Mouse (Mus musculus): ENCODE measurements at regions not wholly inside any gene's neighbourhood (a gene's known extent, or its start where the extent isn't known, plus 50 kb on each side); places are given as distances from the start of the nearest gene placed in this dataset.
"Not testable (repeated sequence)": the region's sequence is repeated elsewhere in the genome, so short reads cannot be mapped to it uniquely, and the experiment has no call there.

DNA sequence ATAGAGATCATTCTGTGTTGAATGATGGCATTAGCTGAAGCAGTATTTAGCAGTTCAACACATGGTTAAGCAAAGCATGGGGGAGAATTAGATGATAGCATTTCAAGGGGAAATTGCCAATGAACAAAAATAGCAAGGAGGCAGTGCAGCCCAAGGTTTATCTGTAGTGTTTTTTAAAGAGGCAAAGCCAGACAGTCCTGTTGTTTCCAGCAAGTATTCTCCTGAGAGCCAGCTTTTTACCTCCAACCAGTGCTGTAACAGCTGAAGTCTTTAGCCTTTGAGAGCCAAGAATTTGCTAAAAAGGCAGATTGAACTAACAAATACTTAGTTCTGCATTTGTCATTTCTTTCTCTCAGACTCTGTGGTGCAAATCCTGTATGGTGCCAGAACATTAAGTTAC is 305.1 kb upstream of the Arx start:
- no peak for DNase-seq (ENCODE audit: low spot score)

- DNase-seq (ENCODE audit: low spot score): peak; percentile 17
Observed at GRCm38 (mm10) chrX:93002236-93002976, 283.8 kb upstream of the Arx start.

- no peak for DNase-seq (ENCODE audit: low spot score)
Observed at GRCm38 (mm10) chrX:93006681-93007080, 279.6 kb upstream of the Arx start.

DNA sequence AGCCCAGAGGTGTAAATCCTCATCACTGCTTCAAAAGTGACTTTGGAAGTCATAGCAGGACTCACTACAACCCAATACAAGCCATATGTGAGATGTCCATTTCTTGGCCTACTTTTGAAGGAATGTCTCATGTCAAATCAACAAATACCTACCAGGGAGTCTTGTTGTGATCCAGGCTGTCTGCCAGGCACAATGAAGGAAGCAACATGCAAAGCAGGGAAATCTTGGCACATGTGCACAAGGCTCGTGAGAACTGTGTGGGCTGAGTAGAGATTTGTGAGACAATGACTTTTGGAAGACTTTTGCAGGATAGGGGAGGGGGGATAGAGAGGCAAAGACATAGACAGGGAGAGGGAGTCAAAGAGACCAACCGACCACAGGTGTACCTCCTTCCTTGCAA is 274.7 kb upstream of the Arx start:
- DNase-seq (ENCODE audit: low spot score): no peak

GRCm38 (mm10) chrX:93016391-93016790 is 269.9 kb upstream of the Arx start:
- no peak for DNase-seq (ENCODE audit: low spot score)

DNA sequence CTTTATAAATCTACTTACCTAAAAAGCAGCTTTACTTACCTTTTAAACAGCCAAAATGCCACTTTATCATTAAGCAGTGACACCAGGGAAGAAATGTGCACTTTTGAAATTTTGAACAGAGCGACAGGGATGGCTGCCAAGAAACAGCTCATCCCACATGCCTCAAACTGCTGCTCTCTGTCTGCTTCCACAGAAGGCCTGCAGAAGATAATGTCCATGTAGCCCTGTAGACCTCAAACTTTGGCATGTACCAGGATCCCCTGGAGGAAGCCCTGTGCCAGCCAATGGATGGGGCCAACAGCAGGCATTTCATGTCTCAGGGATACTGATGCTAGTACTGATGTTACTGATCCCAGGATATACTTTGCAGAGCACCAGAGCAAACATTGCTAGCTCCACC is 245.1 kb upstream of the Arx start:
- no peak for DNase-seq (ENCODE audit: low spot score)

- DNase-seq (ENCODE audit: low spot score): no peak
Observed at GRCm38 (mm10) chrX:93042736-93043135, 243.5 kb upstream of the Arx start.

DNA sequence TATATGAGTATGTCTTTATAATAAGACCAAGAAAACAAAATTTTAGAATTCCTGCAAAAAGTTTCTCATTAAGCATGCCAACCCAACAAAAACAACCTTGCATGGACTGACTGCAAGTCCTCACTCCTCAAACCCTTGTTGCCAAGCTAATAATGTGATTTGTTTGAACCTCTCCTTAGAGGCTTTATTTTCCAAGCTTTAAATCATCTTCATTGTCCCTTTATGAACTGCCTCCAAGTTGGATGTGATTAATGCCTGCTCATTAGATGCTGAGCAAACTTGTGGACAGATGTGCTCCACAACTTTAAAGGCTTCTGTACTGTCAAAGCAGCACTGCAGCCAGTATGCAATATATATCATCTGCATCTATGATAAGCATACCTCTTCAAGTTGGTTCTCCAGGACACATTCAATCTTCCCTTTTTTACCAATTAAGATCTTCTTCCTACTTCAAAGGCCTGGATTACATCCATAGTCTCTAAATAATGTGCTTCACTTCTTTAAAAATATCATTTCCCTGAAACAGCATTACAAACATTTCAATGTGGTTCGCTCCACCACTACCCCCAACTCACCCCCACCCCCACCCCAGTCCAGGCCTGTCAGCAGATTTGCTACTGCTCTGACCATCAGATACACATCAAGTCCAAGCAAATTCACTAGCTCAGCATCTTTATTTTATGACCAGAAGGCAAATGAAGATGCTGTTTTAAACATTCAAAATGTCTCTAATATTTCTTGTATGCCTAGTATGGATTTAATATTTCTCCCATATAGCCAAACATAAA is 237.1 kb upstream of the Arx start:
- no peak for DNase-seq (ENCODE audit: low spot score)

DNA sequence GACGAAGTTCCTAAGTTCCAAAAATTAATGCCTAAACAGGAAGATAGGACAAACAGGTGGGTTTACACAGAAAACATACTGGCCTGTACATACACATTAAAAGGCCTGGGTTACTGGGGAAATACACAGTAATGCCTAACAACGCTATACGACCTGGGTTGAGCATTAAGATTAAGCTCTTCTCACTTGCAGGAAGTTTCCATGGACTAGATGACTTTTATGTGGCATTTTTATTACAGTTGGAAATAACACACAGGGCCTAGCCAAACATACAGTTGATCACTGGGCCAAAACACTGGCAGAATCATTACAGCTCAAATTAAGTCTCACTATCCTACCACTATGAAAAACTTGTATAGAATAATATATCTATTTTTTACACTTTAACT is 236.5 kb upstream of the Arx start:
- DNase-seq (ENCODE audit: low spot score): no peak

DNA sequence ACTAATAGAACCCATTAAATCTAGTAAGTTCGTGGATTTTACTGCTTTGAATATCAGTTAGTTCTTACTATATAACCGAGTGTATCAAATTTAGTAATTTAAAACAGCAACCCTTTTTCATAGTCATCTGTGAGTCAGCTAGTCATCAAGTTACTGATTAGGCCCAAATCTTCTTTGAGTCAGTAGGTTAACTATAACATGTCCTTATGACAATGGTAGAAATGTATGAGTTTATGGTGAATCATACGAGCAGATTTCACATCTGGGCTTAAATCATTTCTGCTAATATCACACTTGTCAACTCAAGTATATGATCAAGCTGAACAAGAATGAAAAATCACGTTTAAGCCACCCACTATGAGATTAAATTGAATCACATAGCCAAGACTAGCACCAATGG is 226.7 kb upstream of the Arx start:
- DNase-seq (ENCODE audit: low spot score): no peak

GRCm38 (mm10) chrX:93068884-93069283 is 217.4 kb upstream of the Arx start:
- DNase-seq (ENCODE audit: low spot score): no peak

DNA sequence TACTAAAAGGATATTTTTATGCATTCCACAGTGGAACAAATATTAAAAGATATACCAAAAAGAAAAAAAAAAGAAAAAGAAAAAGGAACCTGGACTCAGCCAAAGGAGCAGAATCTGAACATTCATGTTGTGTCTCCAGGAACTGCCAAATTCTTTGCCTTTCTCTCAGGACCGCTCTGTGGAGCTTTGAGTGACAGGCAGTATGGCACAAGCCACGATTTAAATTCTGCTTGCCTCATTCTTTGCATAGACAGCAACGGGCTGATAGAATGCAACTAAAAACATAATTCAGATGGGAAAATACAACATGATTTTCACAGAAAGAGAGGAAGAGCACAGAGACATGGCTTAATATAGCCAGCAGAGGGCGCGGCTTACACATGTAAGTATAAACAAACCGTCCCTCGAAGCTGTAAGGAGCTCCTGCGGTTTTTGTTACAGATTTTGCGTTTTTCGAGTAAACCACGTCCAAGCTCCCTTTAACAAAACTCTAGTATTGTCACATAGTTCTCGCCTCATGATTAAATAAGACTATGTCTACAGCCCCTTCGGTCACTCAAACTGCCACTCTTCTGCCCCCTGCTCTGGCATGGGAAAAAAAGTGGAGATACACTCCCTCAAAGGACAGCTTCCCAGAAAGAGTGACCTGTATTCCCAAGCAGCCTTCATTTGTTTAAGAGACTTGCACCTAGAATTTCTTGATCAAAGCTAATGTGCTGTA is 216.5 kb upstream of the Arx start:
- peak; percentile 84 for DNase-seq (ENCODE audit: low spot score)

DNA sequence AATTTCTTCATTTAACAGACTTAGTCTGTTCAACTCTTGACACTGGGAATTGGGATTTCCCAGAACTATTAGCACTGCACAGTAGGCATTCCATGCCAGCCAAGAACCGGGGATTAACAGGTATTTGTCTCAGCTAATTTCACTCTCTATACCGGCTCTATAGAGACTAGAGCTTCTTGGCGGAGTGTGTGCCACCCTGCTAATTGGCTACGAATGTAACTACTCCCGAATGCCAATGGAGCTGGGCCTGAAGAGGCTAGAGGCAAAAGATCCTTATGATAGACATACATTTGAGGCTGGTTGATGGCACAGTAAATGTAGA is 216.0 kb upstream of the Arx start:
- DNase-seq (ENCODE audit: low spot score): no peak

DNA sequence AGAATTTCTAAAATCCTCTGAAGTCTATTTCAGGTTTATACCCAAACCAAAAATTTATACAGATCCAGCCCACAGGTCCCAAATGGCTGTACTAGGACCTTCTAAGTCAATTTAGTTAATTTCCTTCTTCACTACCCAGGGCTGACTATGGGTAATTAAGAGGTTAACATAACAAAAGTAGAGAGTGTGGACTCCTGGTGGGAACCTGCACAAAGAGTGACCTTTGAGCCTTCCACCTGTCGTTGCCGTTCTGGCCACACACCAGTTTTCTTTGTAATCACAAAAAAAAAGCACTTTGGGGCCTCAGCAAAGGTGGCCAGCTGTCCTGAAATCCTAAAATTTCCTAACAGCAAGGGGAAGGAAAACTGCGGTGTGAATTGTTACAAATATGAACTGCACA is 197.3 kb upstream of the Arx start:
- no peak for DNase-seq (ENCODE audit: low spot score)

DNA sequence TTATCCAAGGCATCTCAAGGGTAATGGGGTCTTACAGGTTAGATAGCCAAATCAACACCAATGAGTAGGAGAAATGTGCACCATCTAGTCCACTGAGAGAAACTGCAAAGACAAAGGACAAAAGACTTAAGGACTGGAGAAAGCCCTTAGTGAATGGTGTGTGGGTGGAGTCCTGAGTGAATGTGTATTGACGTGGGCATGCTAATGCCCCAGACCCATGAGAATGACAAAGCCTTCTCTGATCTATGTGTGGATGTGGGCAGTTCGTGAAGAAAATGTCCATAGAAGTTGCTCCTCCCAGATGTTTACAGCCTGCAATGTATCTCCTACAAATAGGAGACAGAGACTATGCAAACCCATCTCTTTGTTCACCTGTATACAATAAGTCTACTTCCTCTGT is 188.7 kb upstream of the Arx start:
- no peak for DNase-seq (ENCODE audit: low spot score)

DNA sequence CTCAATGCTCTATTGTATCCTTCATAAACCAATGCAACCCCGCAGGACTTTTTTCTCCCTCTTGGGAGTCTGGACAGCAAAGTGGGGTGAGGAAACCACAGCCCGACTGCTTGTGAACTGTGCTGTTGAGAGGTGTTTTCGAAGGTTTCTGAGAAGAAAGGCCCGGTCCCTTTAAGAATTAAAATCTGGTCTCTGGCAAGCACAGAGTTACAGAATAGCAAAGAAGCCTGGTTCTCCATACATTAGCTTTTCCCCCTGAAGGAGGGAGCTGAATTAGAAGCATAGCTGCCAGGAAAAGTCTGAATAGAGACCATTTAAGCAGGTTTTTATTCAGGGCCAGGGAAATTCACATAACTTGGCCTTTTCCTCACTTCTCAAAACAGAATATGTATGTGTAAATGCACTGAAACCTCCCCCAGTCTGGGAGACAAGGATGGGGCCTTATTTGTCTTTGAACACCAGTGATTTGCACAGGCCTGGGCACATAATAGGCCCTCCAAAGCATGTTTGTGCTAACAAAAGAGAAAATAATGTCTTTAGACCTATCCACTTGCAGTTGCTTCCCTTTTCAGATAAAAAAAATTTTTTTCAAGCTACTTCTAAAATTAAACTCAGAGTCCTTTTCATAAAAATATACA is 178.2 kb upstream of the Arx start:
- DNase-seq (ENCODE audit: low spot score): no peak

DNA sequence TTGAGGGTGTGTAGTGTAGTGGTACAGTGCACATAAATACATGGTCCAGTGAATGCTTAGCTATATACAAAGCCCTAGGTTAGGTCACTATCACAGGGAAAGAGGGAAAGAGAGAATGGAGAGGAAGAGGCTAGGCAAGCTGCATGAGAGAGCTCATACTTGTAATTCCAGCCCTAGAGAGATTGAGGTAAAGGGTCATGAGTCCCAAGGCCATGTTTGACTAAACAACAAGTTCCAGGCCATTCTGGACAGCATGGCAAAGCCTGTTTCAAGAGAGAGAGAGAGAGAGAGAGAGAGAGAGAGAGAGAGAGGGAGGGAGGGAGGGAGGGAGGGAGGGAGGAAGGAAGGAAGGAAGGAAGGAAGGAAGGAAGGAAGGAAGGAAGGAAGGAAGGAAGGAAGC is 131.9 kb upstream of the Arx start:
- DNase-seq (ENCODE audit: low spot score): not testable (repeated sequence)

- no peak for DNase-seq (ENCODE audit: low spot score)
Observed at GRCm38 (mm10) chrX:93159105-93159504, 127.1 kb upstream of the Arx start.

DNA sequence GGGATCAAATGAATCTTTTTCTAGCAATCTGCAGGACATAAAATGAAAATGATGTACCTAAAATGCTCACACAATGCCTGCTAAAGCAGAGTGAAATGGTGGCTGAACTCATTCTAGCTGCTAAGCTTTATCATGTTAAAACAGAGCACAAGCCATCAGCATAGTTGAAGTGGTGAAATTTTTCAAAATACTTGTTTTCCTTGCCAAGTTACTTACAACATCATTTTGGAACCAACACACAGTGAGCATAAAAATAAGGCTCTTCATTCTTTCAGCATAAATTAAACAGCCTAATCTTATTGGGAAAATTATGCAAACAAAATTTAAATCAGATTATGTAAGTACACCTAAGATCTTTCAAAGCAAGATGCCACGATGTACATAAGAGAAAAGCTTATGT is 125.3 kb upstream of the Arx start:
- DNase-seq (ENCODE audit: low spot score): no peak

Measured in embryo, embryonic 10.5 days (tissue).